Mouse (Mus musculus): ENCODE data around the gene Acot6.

The Acot6 gene

DNA sequence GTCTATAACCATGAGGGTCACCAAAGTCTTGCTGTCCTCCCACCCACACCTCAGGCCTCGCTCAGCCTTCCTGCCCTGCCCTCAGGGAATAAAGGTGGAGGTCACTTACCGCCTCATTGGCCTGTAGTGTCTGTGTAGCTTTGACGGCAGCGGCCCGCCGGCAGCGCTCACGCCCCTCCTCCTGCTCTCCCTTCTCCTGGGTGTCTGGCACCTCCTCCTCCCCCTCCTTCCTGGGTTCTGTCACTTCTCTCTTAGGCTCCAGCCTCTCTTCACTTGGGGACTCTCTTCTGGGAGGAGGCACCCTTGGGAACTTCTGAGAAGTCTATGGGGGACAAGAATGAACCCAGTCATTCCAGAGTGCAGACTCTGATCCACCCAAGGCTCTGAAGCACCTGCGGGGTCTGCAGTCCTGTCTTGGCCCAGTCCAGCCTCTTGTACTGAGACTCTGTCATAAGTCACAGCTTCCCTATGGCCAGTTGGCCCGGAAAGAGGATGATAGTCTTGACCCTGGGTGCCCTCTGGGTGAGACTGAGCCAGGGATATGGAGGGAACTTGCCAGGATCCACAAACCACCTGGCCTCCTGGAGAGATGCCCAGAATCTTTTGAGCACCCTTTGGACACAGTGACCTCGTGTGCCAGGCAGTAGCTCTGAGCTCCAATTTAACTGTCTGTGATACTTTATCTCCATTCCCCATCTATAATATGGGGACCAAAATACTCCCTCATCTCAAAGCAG, 54.5 kb downstream of the Acot6 start:
- no peak for DNase-seq

GRCm38 (mm10) chr12:84155523-84155871, 55.0 kb downstream of the Acot6 start:
- no peak for DNase-seq

- DNase-seq = no peak
These were observed 55.8 kb downstream of the Acot6 start for GRCm38 (mm10) chr12:84156210-84156609.

- DNase-seq = no peak
These were observed 57.7 kb downstream of the Acot6 start for GRCm38 (mm10) chr12:84158156-84158555.

DNA sequence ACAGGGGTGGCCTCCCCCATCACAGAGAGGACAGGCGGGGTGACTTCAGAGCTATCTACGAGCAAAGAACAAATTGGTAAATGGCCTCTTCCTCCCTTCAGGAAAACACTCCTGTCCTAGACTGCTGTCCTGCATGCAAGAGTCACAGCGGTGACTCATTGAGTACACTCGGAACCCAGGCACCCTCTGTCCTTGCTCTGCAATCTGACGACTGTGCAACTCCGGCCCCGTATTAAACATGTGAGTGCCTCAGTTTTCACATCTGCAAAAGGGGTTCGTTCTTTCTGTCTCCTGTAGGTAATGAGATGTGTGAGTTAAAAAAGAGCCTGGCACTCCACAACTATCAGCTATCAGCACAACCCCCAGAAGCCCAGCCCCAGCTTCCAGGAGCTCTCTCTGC, 60.0 kb downstream of the Acot6 start:
- no peak for DNase-seq
